Mouse (Mus musculus): ENCODE measurements at regions not wholly inside any gene's neighbourhood (a gene's known extent, or its start where the extent isn't known, plus 50 kb on each side); places are given as distances from the start of the nearest gene placed in this dataset.

- no peak for TF ChIP-seq MYOD1 (IDR thresholded peaks at IDR 0.05; ENCODE audit: control insufficient read depth, insufficient read length, low read depth)
- no peak for TF ChIP-seq CTCF (IDR thresholded peaks at IDR 0.05; ENCODE audit: control insufficient read depth, insufficient read depth, insufficient read length)
- TF ChIP-seq MAX (IDR thresholded peaks at IDR 0.05): no peak
- no peak for TF ChIP-seq USF1 (IDR thresholded peaks at IDR 0.05; ENCODE audit: low read depth)
- no peak for TF ChIP-seq FOSL1 (IDR thresholded peaks at IDR 0.05; ENCODE audit: insufficient read depth, low read length, poor library complexity, severe bottlenecking)
- TF ChIP-seq MYOG (IDR thresholded peaks at IDR 0.05; ENCODE audit: control insufficient read depth, extremely low read depth, insufficient read length): no peak
Measured at GRCm38 (mm10) chr17:45195779-45196178, 237.8 kb downstream of the Cdc5l start.
